Mouse (Mus musculus) embryo, embryonic 11.5 days (tissue): ENCODE results near the gene Synpo2.

ENCODE experiments used
- DNase-seq: peaks from one replicate; pipeline ENCODE4 v3.0.0-alpha.2; 2012; ENCODE audit warnings: low read depth, low spot score

The Synpo2 gene

DNA sequence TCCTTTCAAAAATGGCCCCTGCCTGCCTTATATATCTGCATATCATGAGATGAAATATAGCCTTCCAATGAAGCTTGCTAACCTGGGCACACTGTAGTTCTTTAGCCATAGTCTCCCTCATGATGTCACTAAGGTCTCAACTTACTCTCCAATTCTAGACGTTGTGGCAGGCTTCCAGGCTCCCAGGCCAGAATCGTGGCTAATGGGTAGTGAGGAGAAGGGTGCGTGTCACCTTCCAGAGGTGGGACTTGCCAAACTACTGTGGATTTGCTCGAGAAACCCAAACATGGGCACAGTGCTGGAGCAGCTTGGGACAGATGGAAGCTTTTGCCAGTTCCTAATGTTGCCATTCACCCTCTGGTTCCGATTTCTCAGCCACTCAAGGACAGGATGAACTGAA, 69.5 kb downstream of the Synpo2 start:
- DNase-seq = no peak

DNA sequence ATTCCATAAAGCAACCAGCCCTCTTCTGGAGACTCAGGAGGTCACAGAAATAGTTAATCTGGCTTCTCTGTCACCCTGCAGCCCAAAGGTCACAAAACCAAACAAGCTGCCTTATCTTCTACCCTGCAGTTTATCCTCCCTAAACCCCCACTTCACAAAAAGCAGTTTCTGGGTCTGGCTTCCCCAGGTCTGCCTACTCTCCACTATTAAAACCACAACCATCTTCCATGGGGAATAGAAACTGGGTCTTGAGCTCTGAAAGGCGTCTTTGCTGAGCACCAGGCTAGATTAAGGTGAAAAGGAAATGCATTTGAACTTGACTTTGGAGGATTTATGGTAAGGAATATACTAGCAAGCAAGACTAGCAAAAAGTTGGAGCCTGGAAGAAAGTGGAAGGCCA, 71.8 kb downstream of the Synpo2 start:
- no peak for DNase-seq

DNA sequence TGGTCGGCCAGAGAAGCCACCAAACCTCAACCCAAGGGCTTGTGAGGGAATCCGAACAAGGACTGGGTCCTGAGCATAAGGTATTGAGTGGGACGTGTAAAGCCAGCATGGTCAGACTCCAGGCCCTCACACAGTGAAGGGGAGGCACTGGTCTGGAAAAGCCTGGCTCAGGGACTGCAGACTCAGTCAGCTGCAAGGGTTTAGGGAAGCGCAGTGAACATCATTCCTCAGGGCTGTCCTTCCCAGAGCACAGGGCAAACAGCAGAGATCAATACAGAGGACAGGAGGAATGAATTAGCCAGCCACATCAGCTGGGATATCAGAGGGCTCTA, 72.8 kb downstream of the Synpo2 start:
- DNase-seq = no peak

DNA sequence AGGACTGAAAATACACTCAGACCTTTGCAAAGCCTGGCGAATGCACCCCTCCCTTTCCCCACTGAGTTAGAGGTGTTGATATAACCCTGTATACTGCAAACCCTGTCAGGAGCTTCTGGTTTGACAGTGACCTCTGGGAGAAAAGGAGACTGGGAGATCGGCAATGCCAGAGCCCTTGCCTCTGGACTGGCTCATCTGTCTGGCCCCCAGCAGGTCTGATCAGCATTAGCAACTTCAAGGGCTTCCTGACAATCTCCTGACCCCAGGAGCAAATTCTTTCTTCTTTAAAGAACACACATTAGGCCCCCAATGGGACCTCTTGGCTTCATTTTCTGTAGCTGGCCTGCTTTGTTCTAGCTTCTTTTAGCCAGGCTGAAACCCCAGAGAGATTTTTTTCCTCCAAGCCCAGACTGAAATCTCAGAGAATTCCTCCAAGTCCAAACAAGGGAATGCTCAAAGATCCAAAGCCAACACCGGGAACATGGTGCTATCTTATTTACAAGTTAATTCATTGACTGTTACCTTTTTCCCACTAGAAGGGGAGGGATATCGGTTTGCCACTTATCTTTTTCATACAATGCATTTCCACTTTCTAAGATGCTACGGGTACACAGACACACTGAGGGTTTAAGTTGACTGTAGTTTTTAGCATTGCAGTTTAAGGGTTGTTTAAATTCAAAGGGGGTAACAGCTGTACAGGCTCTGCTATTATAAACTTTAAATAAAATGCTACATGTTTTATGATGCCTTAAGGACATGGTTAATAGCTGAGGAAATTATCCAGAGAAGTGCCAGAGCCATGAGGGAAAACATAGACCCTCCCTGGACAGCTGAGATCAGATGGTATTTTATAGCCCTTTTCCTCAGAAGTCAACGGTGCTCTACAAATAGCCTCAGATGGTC, 73.4 kb downstream of the Synpo2 start:
- no peak for DNase-seq

DNA sequence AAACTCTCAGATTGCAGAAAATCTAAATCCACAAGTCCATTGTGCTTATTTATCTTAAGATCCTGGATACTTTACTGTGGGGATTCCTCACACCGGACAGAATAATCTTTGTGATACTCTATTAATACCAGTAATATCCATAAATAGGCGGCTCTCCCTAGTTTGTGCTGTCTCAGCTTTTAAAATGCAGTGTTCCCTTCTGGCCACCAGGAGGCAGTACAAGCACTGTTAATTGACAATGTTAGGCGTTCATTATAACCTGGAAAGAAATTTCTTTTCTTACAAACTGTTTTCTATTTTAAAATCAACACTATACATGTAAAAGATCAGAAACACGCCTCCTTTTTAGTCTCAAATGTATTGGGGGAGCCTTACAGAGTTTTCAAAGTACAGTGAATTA, 75.2 kb downstream of the Synpo2 start:
- DNase-seq = peak; percentile 36

DNA sequence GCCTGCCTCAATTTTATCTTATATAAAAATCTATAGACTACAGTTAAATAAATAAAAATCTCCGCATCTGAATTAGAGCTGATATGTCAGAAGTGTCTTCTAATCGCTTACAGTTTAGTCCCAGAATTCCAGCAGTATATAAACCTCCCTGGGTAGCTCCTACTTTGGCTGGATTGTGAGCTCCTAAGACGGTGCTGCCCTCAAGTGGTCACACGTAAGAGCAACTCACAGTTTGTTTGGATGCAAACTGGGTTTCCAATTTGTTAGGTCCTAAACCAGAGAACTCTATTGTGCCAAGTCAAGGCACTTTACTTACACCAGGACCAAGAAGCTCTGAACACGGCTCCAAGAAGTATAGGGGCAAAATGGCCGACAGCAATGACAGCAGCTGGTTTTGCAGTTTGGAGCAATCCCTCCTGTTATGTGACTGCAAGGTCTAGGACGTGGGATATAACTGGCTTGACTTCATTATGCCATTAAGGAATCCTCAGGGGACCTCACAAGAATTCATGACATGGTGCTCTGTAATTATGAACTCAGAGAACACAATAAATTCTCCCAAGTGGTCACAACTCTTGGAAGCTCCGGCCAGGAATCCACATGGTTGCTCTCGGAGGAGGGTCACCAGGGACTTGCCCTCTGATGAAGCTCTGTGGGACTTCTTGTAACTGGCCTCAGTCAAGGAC, 76.7 kb downstream of the Synpo2 start:
- DNase-seq = peak; percentile 56

DNA sequence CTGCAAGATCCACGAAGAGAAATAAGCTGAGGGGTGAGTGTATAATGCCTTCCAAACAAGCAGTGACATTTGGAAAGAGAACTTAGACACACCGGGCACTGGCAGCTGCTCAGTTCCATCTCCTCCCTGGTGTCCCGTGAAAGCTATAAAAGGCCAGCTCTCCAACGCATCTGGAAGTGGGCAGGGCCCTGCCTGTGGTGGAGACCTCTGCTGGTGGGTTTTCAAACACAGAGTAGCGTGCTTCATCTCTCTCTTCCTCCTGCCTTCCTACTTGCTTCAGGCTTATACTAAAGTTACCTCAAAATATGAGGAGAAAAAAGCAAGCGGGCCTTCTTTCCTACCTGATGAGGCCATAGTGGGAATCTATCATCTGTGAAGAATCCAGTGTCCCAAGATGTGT, 77.4 kb downstream of the Synpo2 start:
- DNase-seq = no peak

DNA sequence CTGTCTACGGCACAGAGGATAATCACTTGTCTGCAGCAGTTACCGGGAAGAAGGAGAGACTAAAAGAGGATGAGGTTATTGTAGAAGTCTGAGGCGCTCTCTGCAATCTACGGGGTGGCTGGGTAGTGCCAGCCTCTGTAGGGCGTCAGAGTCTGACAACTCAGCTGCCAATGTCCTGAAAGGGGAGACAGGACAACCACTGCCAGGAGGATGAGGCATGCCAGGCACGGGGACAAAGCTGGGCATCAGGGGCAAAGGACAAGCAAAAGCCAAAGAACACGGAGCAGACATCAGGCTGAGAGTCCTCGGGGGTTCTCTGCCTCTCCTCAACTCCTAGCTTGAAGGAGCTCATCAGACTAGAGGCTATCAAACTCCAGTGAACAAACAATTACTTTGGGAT, 82.6 kb downstream of the Synpo2 start:
- DNase-seq = no peak

DNA sequence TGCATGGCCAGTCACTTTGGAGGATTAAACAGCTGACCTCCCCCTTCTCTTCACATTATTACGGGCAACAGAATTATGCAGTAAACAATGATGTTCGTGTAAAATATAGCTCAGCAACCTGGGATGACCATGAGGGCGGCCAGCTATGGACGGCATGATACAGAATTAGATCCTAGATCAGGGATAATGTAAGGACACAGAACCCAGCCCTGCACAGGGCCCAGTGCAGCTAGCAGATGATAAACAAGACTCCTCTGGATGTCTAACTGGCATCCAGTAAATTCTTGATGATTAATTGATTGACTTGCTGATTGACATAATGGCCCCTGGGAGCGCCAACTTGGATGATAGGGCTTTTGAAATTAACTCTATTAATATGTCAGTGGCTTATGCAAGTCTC, 83.0 kb downstream of the Synpo2 start:
- DNase-seq = no peak

DNA sequence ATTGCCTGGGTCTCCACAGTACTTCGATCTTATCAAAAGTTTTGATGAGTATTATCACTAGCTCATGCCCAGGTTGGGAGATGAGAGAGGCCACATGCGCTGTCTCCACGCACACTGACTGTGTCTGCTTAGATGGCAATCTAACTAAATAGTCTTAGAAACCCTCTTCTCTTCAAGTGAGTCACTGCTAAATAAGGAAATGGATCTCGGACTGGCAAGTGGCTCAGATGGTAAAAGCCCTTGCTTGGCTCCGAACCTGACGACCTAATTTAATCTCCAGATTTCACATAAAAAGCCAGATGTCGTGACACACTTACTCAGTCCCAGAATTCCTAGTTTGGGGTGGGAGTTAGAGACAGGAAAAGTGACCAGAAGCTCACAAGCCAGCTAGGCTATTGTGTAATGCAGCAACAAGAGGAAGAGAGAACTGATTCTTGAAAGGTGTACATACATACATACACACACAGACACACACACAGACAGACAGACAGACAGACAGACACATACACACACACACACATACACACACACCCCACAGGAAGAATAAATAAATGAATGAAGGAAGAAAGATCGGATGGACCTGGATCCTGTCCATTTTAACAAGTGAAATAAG, 85.3 kb downstream of the Synpo2 start:
- no peak for DNase-seq

DNA sequence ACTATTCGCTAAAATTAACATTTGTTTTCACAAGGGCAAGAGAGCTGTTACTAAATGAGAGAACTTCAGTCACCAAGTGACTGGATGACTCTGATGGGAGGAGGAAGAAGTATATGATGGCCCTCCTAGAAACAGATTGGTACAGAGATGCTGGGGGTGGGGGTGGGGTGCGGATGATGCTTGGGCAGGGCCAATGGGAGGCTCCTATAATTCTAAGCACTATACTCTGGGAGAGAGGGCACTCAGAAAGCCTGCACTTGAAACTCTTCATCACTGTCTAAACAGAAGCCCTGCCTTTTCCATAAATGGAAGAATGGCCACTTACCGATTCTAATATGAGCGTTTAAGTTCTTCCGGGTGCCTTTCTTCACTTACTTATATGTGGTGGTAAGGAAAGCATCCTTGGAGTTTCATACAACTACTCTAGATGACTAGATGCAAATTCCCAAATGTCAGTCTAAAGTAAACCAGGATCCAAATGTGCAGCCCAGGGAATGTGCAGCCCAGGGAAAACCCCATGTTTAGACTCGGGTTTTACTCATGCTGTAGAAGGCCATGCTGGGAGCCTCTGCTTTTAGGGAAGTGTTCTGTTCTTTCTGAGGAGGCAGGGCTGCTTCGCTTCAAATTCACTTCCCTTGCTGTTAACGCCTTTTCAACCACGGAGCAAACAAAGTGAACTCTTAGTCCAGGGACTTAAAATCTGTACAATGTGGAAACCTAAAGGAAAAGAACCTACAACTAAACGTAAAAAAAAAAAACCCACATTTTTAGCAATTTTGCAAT, 86.4 kb downstream of the Synpo2 start:
- no peak for DNase-seq

DNA sequence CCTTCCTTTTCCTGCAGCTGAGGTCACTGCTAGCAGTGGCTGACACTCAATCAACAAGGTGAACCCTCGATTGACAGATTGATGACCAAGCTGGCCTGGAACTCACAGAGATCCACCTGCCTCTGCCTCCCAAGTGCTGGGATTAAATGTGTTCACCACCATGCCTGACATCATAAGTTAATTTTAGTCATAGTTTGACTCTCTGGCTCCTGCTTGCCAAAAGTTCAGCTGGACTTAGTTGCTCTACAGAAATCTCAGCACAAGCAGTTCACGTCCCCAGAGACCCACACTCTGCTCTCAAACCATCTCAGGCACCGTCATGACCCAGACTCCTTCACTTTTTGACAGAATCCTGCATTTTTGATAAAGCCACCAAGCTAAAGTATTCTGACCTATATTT, 87.3 kb downstream of the Synpo2 start:
- no peak for DNase-seq

DNA sequence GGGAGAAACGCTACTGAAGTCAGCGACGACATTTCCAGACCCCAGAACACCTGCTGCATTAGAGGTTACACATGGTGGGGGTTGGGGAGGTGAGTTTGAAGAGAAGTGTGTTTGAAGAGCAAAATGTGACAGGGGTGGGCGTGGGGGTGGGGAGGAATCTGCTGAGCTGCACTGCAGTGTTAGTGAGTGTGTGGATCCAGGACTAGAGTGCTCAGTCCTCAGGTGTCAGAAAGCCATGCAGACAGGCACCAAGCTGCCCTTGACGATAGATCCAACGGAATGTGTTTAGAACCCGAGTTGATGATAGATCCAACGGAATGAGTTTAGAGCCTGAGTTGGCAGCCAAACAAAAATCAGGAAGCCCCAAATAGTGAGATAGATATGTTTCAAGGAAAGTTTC, 89.4 kb downstream of the Synpo2 start:
- no peak for DNase-seq

DNA sequence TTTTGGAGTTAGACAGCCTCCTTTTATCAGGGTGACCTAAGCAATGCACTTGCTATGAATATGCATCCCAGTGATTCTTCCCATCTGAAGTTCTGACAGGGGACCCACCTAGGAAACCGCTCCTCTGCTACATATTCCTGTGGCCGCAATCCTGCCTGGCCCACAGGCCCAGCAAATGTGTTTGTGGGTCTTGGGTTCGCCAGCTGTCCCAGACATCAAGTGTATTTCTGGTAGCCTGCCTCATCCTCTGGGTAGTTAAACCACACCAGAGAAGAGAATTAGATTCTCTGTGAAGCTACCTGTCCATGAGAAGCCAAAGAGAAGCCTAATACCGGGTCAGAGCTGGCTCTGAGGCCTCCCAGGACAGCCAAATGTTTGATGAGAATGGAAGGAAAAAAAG, 90.0 kb downstream of the Synpo2 start:
- DNase-seq = no peak

DNA sequence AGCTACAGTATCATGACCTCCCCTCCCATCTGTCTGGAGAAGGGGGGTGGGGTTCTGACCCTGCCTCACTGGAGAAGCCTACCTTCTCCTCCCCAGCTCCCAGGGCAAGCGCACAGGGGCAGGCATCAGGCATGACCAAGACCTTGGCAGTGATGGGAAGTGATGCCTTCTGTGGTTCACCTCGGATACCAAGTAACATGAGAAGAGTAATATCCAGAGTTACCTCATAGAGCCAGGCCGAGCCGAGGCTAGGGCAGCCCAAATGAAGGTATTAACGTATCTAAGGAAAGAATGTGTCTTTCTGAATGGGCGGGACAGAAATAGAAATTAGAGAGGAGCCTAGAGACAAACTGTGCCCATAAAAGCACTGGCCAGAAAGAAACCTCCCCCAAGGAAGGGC, 92.5 kb downstream of the Synpo2 start:
- no peak for DNase-seq

DNA sequence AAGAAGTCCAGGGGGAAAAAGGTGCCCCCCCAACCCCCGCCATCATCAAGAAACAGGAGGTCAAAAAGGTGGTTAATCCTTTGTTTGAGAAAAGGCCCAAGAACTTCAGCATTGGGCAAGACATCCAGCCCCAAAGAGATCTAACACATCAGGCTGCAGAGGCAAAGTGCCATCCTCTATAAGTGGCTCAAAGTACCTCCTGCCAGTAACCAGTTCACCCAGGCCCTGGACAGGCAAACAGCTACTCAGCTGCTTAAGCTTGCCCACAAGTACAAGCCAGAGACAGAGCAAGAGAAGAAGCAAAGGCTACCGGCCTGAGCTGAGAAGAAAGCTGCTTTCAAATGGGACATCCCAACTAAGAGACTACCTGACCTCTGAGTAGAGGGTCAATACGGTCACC, 93.7 kb downstream of the Synpo2 start:
- no peak for DNase-seq

DNA sequence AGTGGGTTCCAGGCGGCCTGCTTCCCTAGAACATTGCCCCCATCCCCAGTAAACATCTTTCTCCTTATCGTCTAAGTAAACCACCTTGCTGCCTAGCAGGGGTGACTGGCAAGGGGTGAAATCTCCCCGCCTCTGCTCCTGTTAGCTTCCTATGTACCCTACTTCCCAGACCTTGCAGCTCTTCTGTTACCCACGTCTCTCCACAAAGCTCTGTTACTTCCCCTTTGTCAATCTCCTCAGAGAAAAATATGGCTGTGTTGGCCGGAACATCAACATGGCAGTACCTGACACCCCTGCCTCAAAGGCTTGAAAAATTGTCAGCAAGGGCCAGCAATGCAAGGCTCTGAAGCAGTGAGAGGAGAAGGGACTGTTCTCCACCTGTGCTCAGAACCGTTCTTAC, 94.9 kb downstream of the Synpo2 start:
- DNase-seq = no peak

DNA sequence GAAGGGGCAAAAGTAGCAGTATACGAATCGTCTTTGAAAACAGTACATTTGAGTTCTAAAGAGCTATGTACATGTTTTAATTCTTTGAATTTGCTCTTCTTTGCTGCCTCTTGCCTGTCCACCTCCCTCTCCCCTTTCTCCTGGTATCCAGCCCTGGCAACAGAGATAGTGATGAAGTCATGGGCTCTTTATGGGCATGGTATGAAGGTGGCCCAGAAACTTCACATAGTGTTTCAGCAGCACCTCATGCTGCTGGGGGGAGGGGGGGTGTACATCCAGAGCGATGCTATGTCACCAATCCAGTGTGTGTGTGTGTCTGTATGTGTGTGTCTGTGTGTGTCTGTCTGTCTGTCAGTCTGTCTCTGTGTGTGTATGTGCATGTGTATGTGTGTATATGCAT, 95.8 kb downstream of the Synpo2 start:
- DNase-seq = no peak

DNA sequence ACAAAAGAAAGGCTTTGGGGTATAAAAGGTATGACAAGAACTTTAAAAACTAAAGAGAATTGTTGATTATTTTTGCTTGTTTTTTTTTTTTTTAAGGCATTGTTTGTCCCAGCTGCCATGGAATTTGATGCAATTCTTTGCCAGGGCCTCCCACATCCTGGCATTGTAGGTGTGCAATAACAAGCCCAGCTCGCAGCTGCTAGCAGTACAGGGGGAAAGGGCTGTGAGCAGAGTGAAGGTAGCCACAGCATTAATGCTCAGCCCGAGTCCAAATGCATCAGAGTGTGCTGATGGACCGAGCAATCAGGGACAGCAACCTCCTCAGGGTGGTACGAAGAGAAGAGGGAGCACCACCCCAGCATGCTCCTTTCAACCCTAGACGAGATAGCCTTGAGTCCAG, 96.3 kb downstream of the Synpo2 start:
- no peak for DNase-seq

DNA sequence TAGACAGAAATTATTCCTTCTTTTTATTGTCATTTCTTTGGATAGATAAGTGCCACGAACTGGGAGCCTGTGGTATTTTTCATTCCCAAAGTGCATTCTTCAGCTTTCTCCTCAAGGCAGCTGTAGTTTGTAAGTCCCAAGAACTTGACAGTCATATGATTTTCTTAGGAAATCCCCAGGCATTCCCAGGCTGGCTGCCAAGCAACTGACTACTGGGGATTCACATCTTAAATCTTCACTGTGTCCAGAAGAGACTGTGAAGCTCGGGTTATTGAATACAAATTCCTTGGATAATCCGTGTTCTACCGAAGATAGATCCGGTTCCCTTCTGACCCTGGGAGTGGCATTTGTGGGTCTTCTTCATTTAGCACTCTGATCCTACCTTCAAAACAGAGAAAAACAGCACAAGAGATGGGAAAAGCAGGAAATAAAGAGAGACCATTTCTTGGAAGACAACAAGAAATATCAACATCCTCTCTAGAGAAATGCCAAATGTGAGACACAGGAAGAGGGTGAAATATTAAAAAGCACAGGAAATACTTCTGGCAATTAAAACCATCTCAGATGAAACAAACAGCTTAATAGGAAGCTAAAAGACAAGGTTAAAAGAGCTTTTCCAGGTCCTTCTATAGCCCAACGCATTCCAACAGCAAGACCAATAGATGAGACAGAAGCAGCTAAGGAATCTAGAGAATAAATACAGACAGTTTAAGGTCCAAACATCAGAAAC, 97.5 kb downstream of the Synpo2 start:
- DNase-seq = no peak

DNA sequence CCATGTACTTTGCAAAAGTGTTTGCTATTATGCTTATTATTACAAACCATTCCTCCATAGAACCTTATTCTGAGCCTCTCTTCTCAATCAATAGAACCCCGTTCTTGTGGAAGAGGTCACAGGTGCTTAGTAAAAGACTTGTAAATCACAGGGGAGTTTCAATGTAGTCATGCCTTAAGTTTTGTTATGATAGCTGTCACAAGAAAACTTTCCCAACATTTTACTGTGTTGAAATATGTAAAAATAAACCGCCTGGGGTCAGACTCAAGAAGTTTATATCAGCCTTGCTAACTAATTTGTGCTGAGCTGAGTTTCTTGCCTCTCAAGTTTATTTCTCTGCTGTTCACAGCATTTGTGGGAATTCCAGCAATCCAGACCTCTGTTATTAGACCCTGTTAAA, 103.8 kb downstream of the Synpo2 start:
- DNase-seq = no peak
